Mouse (Mus musculus) heart, embryonic 11.5 days (tissue): Measurements from ENCODE around the gene Cyp17a1. TPM values are rescaled to one million over a fixed set of nuclear protein-coding genes. Genes with fewer than 3 reads are reported as not detected.

ENCODE experiments used
- ATAC-seq: fragments of 200-750 bp; cut with Nextera tagmentation; replicated peaks from 2 replicates; pipeline ENCODE4 v1.8.0; 2017; ENCODE audit warnings: moderate library complexity; ENCODE audit not compliant: insufficient number of reproducible peaks, low FRiP score, low TSS enrichment
- H3K27ac ChIP-seq: fragments of 300-500 bp; sonication (generic); 2 replicates; pipeline ENCODE4 v1.5.1; 2014; ENCODE audit warnings: mild to moderate bottlenecking, low read depth, low read length
- H3K27me3 ChIP-seq: fragments of 300-500 bp; sonication (generic); 2 replicates; pipeline ENCODE4 v1.6.1; 2014; ENCODE audit warnings: mild to moderate bottlenecking, low read length, mixed read lengths; ENCODE audit not compliant: control insufficient read depth, insufficient read depth
- H3K36me3 ChIP-seq: fragments of 300-500 bp; sonication (generic); 2 replicates; pipeline ENCODE4 v1.6.1; 2014; ENCODE audit warnings: mild to moderate bottlenecking, low read length, moderate library complexity, mixed read lengths; ENCODE audit not compliant: control insufficient read depth, insufficient read depth
- H3K4me1 ChIP-seq: fragments of 300-500 bp; sonication (generic); 2 replicates; pipeline ENCODE4 v1.6.1; 2014; ENCODE audit warnings: low read length; ENCODE audit not compliant: control insufficient read depth, insufficient read depth
- H3K4me2 ChIP-seq: fragments of 300-500 bp; sonication (generic); 2 replicates; pipeline ENCODE4 v1.6.1; 2014; ENCODE audit warnings: mild to moderate bottlenecking, moderate library complexity
- H3K4me3 ChIP-seq: fragments of 300-500 bp; sonication (generic); 2 replicates; pipeline ENCODE4 v1.5.1; 2014; ENCODE audit warnings: low read depth, low read length
- H3K9ac ChIP-seq: fragments of 300-500 bp; sonication (generic); 2 replicates; pipeline ENCODE4 v1.6.1; 2014; ENCODE audit warnings: mild to moderate bottlenecking, low read depth, low read length, moderate library complexity
- H3K9me3 ChIP-seq: fragments of 300-500 bp; sonication (generic); replicated peaks from 2 replicates; pipeline ENCODE4 v1.6.1; 2016; ENCODE audit warnings: low read length; ENCODE audit not compliant: control insufficient read depth
- WGBS: fragments of 180-500 bp; shearing (Covaris S2); extraction: QIAGEN DNeasy Blood & Tissue Kit; methylation state at CpG from one replicate; pipeline ENCODE4 v1.1.7; 2014; ENCODE audit not compliant: insufficient replicate concordance; 5-methylcytosine and 5-hydroxymethylcytosine counted together
- polyA plus RNA-seq: library from polyadenylated mRNA; unstranded; fragments of >200 nt; fragmentation: Nextera tagmentation; extraction: Ambion mirVana; gene quantifications from 2 replicates; pipeline ENCODE4 v1.2.1, GENCODE M21; 2014

Cyp17a1 gene
- polyA plus RNA-seq, 1 experiment from 2014 or later = 1.1 TPM

DNA sequence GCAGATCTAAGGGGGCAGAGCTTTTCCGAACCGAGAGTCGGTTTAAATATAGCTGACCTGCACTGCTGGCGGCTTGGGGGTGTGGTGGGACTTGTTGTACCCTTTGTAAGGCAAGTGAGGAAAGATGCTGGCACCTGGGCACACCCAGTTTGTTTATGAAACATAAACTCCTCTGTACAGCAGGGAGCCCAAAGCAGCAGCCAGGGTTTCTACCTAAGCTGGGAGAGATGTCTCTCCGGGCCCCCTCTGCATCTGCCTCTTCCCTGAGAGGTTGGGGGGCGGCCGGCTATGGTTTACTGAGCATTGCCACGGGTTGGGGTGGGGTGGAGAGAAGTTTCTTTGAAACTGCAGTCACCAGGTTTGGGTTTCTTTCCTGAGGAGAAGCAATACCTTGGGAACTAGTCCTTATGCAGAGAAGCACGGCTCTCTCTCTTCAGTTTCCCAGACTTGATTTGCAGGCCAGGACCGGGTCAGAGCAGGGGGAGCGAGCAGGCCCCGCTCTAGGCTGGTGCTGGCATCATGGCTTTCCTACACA, 50.2 kb downstream of the Cyp17a1 start:
- Histone ChIP-seq H3K9ac (peak overlapping the region; percentile 76), H3K4me2 (peak overlapping the region; percentile 88), H3K9me3 (no peaks in the 10 kb centered on the region), H3K4me3 (peak overlapping the region; percentile 54), H3K36me3 (no peaks in the 10 kb centered on the region), H3K27me3 (no peaks in the 10 kb centered on the region), H3K4me1 (peaks cover 75% of the 10 kb centered on the region), H3K27ac (peak overlapping the region; percentile 98)
- no peak for ATAC-seq
- 25% methylated on average over 12 of the region's 12 CpGs for WGBS

DNA sequence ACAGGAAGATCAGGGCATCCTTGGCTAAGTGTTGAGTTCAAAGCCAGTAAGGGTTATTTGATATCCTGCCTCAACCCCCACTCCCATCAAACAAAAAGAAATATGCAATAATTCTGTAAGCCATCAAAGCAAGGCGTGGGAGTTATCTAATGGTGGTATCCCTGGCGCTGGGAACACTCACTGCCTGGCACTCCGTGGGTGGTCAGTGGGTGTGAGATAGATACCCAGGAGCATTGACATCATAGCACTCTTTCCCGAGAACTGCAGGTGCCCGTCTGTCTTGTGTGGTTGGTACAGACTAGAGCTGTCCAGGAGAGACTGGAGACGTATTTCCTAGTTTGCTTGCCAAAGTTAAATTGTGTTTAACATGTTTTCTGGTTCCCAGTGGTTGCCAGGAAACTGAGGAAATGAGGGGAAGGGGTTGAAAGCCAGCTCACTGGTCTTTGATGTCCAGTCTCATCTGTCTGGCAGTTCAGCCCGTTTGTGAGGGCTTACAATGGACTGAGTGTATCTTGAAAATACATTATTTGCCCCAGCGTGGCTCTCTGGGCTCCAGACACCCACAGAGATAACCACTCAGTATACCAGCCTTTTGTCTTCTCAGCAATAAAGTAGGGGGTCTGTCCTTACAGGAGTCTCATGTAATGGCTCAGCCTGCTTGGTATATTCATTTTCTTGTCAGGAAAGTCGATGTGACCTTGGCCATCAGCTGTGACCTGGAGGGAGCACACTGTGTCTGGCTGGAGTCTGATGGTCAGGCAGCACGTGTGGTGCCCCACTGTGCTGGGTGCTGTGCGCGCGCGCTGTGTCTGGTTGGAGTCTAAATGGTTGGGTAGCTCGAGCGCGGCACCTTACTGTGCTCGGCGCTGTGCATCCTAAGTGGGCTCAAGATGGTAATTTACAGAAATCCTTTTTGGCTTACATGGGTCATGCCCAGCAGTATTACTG, 51.5 kb downstream of the Cyp17a1 start:
- no peak for ATAC-seq
- Histone ChIP-seq H3K9ac (peak overlapping the region; percentile 76; the same call in 1 of the 2 replicates), H3K4me2 (no peak overlapping the region; the same call in 1 of the 2 replicates), H3K4me1 (peaks cover 82% of the 10 kb centered on the region), H3K36me3 (no peaks in the 10 kb centered on the region; the same call in 1 of the 2 replicates), H3K27ac (peak overlapping the region; percentile 98), H3K9me3 (no peaks in the 10 kb centered on the region), H3K27me3 (no peaks in the 10 kb centered on the region), H3K4me3 (no peak overlapping the region)
- WGBS = 66% methylated on average over 19 of the region's 19 CpGs

DNA sequence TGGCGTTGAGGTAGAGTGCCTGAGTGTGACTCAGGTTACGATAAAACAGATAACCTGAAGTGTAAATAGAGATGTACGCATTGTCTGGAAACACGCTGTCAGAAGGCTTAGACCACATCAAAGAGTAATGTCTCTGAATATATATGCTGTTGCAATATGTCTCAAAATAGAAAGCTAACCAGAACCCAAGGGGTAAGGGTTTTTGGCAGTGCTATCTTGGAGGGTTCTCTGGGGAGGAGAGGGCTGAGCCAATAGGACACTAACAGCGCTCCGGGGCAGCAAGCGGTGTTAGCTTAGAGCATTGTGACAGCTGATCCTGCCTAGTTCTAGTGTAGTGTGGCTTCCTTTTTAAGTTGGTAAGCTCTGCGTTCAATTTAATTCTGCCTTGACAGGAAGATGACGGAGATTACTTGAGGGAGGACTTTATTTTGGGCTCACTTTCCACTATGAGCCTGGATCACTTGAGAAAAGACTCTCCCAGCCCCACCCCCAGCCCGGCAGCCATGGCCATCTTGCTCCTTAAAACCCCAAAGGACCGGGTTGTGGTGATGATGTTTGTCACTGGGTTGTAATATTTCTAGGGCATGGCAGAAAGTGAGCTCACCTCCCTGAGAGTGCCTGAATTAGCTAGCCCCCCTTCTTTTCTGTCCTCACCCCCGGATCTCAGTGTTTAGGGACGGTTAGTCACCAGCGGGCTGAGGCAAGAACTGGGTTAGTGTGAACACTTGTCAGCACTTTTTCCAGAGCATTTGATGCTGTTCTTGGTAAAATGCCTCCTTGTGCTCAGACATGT, 52.8 kb downstream of the Cyp17a1 start:
- Histone ChIP-seq H3K27ac (peak overlapping the region; percentile 64), H3K9me3 (no peaks in the 10 kb centered on the region), H3K4me1 (peaks cover 88% of the 10 kb centered on the region), H3K36me3 (no peaks in the 10 kb centered on the region; the same call in 1 of the 2 replicates), H3K9ac (no peak overlapping the region), H3K27me3 (no peaks in the 10 kb centered on the region), H3K4me3 (no peak overlapping the region), H3K4me2 (peak overlapping the region; percentile 29)
- no peak for ATAC-seq
- 50% methylated on average over 14 of the region's 14 CpGs for WGBS

DNA sequence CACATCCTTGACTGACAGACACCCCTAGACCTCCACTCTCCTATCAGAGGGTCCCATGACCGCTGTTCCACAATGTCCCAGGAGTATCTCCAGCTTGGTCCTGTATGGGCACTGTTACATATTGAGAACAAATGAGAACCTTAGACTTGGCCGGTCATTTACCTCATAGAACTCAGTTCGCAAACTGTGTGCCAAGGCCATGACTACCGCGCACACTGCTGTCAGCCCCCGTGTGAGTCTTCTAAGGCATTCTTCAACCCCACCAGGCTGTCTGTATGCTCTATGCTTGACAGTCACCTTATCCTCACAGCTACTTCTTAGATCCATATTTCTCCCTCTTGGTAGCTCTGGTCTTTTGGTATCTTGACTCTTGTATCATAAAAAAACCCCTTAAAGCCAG, 53.5 kb downstream of the Cyp17a1 start:
- H3K9ac ChIP-seq = peak overlapping the region; percentile 49; the same call in 1 of the 2 replicates
- WGBS = 78% methylated on average over 6 of the region's 6 CpGs
- H3K36me3 ChIP-seq = no peaks in the 10 kb centered on the region; the same call in 1 of the 2 replicates
- no peak overlapping the region for H3K4me3 ChIP-seq
- no peaks in the 10 kb centered on the region for H3K9me3 ChIP-seq
- H3K27me3 ChIP-seq = no peaks in the 10 kb centered on the region
- H3K4me1 ChIP-seq = peaks cover 81% of the 10 kb centered on the region
- H3K4me2 ChIP-seq = no peak overlapping the region
- H3K27ac ChIP-seq = peak overlapping the region; percentile 64
- no peak for ATAC-seq

DNA sequence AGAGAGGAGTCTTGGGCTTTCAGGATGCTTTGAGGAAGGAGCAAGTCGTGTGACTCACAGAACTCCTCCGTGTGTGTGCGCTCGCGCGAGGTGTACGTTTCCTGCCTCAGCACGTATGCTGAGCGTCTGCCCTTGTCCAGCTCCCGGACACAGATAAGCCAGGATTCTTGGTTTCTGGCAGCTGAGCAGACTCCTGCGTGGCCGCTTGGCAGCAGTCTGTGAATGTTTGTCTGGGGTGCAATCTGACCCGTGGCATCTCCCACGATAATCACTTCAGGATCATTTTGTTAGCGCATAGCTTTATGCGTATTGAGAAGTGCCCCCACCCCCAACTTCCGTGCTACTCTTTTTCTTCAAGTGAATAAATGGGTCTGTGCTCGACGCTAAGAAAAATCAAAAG, 54.0 kb downstream of the Cyp17a1 start:
- H3K9me3 ChIP-seq = no peaks in the 10 kb centered on the region
- peak overlapping the region; percentile 44 for H3K4me2 ChIP-seq
- H3K9ac ChIP-seq = peak overlapping the region; percentile 49
- H3K4me1 ChIP-seq = peaks cover 76% of the 10 kb centered on the region
- H3K27ac ChIP-seq = peak overlapping the region; percentile 64
- H3K27me3 ChIP-seq = no peaks in the 10 kb centered on the region
- ATAC-seq = no peak
- no peak overlapping the region for H3K4me3 ChIP-seq
- H3K36me3 ChIP-seq = no peaks in the 10 kb centered on the region; the same call in 1 of the 2 replicates
- 29% methylated on average over 19 of the region's 19 CpGs for whole genome bisulfite sequencing

DNA sequence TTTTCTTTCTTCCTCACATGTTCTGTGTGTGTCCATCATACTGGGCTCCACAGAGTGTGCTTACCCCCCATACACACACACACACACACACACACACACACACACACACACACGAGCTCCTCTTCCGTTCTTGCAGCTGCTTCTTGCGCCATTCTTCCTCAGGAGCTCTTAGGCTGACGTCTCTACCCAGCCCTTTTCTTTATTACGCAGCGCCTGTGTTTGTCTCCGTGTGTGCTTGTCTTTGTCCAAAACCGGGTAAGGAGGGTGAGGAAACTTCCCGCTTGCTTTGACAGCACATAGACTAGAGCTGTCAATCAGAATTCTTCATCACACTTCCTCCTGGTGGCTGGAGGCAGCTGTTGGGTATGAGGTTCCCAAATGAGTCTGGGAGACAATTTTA, 54.6 kb downstream of the Cyp17a1 start:
- Histone ChIP-seq H3K9ac (peak overlapping the region; percentile 49; the same call in 1 of the 2 replicates), H3K4me2 (no peak overlapping the region), H3K4me1 (peaks cover 80% of the 10 kb centered on the region), H3K27ac (peak overlapping the region; percentile 64; the same call in 1 of the 2 replicates), H3K36me3 (no peaks in the 10 kb centered on the region; the same call in 1 of the 2 replicates), H3K27me3 (no peaks in the 10 kb centered on the region), H3K9me3 (no peaks in the 10 kb centered on the region), H3K4me3 (no peak overlapping the region)
- 68% methylated on average over 9 of the region's 9 CpGs for WGBS
- no peak for ATAC-seq

DNA sequence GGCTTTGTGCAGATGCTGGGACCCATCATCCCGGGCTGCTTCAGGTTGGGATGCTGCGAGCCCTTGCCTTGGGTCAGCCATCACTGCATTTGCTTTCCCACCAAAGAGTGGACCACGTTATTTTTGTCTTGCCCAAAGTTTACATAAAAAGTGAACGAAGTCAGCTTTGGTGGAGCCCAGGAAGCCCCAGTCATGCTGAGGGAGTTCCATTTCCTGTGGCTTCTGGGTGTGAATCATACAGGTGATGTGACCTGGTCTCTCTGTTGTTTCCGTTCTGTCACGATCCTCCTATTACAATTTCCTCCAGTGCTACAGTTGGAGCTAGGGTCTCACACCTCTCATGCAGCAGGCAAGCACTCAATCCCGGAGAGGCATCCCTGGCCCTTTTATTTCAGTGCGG, 55.6 kb downstream of the Cyp17a1 start:
- no peak for ATAC-seq
- Histone ChIP-seq H3K9me3 (no peaks in the 10 kb centered on the region), H3K4me1 (peaks cover 77% of the 10 kb centered on the region), H3K27ac (no peak overlapping the region), H3K36me3 (no peaks in the 10 kb centered on the region; the same call in 1 of the 2 replicates), H3K4me2 (no peak overlapping the region), H3K9ac (no peak overlapping the region), H3K27me3 (no peaks in the 10 kb centered on the region), H3K4me3 (no peak overlapping the region)
- WGBS = 75% methylated on average over 8 of the region's 8 CpGs
